Mouse (Mus musculus): ENCODE measurements around the gene Lrrn1.

DNA sequence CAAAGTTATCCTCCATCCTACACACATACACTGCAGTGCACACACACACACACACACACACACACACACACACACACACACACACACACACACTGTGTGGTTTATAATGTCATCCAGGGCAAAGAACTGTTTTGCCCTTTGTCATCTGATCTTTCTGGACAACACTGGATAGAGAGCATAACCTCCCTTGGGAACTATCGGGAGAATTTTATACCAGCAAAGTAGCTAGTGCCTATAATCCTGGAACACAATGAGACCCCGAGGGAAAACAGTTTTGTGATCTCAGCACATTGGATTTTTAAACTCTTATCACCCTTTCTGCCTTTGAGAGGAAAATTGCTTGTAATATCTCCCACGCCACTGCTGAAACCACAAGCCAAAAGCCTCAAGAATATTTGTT lies 45.8 kb downstream of the Lrrn1 start:
- TF ChIP-seq POLR2A (IDR thresholded peaks at IDR 0.05; ENCODE audit: low read depth, low read length) (no peak), CTCF (IDR thresholded peaks at IDR 0.05; ENCODE audit: extremely low read depth, insufficient read length, insufficient replicate concordance, low read depth, low read length) (no peak)

All from small intestine, adult 2 months (tissue).